Comparison of ENCODE assay signal across 21 mouse cellular contexts in genomic region chr15:86335781-86336180, GRCm38 (mm10).
DNase-seq lines count a peak whose midpoint lies in the region; ATAC-seq lines count a peak whose summit lies in the region.
"Had no signal": no experiment of that assay in that cellular context is flagged by ENCODE, and none has a peak within 500 bp of the region (broad histone marks: within the 10 kb centered on the region; RNA-seq: fewer than 3 reads in every experiment).

No protein-coding gene starts in this region.

- DNase-seq in kidney, adult 9 months = peak; percentile 13
- peak; percentile 10 for DNase-seq in 416B (ENCODE audit: low read depth)
- peak; percentile 19 to 50 for DNase-seq in kidney, postnatal 36 days
- DNase-seq in gastrocnemius, postnatal 10 days = no peak
- no peak for DNase-seq in ovary, adult 18-20 months (ENCODE audit: low spot score)
- DNase-seq: adrenal gland, adult 8-10 months; cerebellum, adult 11-12 months; cerebellum, postnatal 14 days; gastrocnemius, postnatal 14 days; lung, adult 18-20 months had no signal

- no peak for ATAC-seq in kidney, embryonic 14.5 days (ENCODE audit: low FRiP score, low TSS enrichment)
- no peak for ATAC-seq in midbrain, embryonic 13.5 days
- ATAC-seq in midbrain, embryonic 16.5 days = no peak
- ATAC-seq: activated CD4-positive, CD25-positive, alpha-beta regulatory T cell, adult 4 months; forebrain, embryonic 16.5 days; liver, embryonic 12.5 days had no signal

- H3K4me2 ChIP-seq in kidney, embryonic 14.5 days (replicated peaks; ENCODE audit: low read depth, low read length) = no peak overlapping the region
- H3K4me2 ChIP-seq in midbrain, embryonic 13.5 days (replicated peaks) = no peak overlapping the region
- no peak overlapping the region for H3K4me2 ChIP-seq in midbrain, embryonic 16.5 days (ENCODE audit: low read length)
- H3K4me2 ChIP-seq: heart, embryonic 13.5 days; limb, embryonic 13.5 days; liver, embryonic 12.5 days had no signal

- WGBS in kidney, embryonic 14.5 days = 63% methylated on average over 1 of the region's 1 CpGs
- 95% methylated on average over 1 of the region's 1 CpGs for WGBS in midbrain, embryonic 13.5 days
- 93% methylated on average over 1 of the region's 1 CpGs for WGBS in midbrain, embryonic 16.5 days

- H3K27me3 ChIP-seq in kidney, embryonic 14.5 days (ENCODE audit: control insufficient read depth, insufficient read depth, low read length) = no peaks in the 10 kb centered on the region
- H3K27me3 ChIP-seq in midbrain, embryonic 13.5 days = no peaks in the 10 kb centered on the region
- no peaks in the 10 kb centered on the region for H3K27me3 ChIP-seq in midbrain, embryonic 16.5 days (ENCODE audit: control insufficient read depth, insufficient read depth, low read depth, low read length)
- H3K27me3 ChIP-seq: liver, embryonic 12.5 days had no signal

- H3K36me3 ChIP-seq in kidney, embryonic 14.5 days (ENCODE audit: control insufficient read depth, insufficient read depth, low read length) = no peaks in the 10 kb centered on the region
- H3K36me3 ChIP-seq in midbrain, embryonic 13.5 days = no peaks in the 10 kb centered on the region
- no peaks in the 10 kb centered on the region for H3K36me3 ChIP-seq in midbrain, embryonic 16.5 days (ENCODE audit: control insufficient read depth, insufficient read depth, low read length)
- H3K36me3 ChIP-seq: forebrain, embryonic 10.5 days; heart, embryonic 13.5 days; limb, embryonic 13.5 days; liver, embryonic 12.5 days had no signal

- no peaks in the 10 kb centered on the region for H3K9me3 ChIP-seq in kidney, embryonic 14.5 days (ENCODE audit: control insufficient read depth, low read length)
- H3K9me3 ChIP-seq in midbrain, embryonic 13.5 days = no peaks in the 10 kb centered on the region
- H3K9me3 ChIP-seq in midbrain, embryonic 16.5 days (replicated peaks; ENCODE audit: control insufficient read depth, low read length, poor library complexity, severe bottlenecking) = no peaks in the 10 kb centered on the region
- H3K9me3 ChIP-seq: forebrain, embryonic 10.5 days; heart, embryonic 13.5 days; limb, embryonic 13.5 days; liver, embryonic 12.5 days had no signal

- no peak overlapping the region for H3K27ac ChIP-seq in kidney, embryonic 14.5 days (ENCODE audit: low read depth, low read length)
- H3K27ac ChIP-seq in midbrain, embryonic 13.5 days = peak overlapping the region; percentile 37; the same call in 1 of the 2 replicates
- H3K27ac ChIP-seq in midbrain, embryonic 16.5 days (ENCODE audit: low read length) = no peak overlapping the region
- H3K27ac ChIP-seq: forebrain, embryonic 10.5 days; heart, embryonic 13.5 days; kidney, postnatal 0 days; limb, embryonic 13.5 days; liver, embryonic 12.5 days; stomach, postnatal 0 days had no signal

- no peak overlapping the region for H3K4me3 ChIP-seq in kidney, embryonic 14.5 days (ENCODE audit: low read length)
- no peak overlapping the region for H3K4me3 ChIP-seq in midbrain, embryonic 13.5 days (replicated peaks)
- no peak overlapping the region for H3K4me3 ChIP-seq in midbrain, embryonic 16.5 days (ENCODE audit: low read depth, low read length)
- H3K4me3 ChIP-seq: forebrain, embryonic 10.5 days; heart, embryonic 13.5 days; limb, embryonic 13.5 days; liver, embryonic 12.5 days had no signal

- no peak overlapping the region for H3K9ac ChIP-seq in kidney, embryonic 14.5 days (ENCODE audit: low read depth, low read length)
- H3K9ac ChIP-seq in midbrain, embryonic 13.5 days (replicated peaks) = no peak overlapping the region
- no peak overlapping the region for H3K9ac ChIP-seq in midbrain, embryonic 16.5 days (ENCODE audit: low read depth, low read length)
- H3K9ac ChIP-seq: heart, embryonic 13.5 days; limb, embryonic 13.5 days; liver, embryonic 12.5 days had no signal

- H3K4me1 ChIP-seq in kidney, embryonic 14.5 days (ENCODE audit: control insufficient read depth, insufficient read depth, low read length) = peaks cover 13% of the 10 kb centered on the region; the same call in 1 of the 2 replicates
- peaks cover 43% of the 10 kb centered on the region for H3K4me1 ChIP-seq in midbrain, embryonic 13.5 days (replicated peaks)
- H3K4me1 ChIP-seq in midbrain, embryonic 16.5 days (ENCODE audit: control insufficient read depth, insufficient read depth, low read length) = peaks cover 17% of the 10 kb centered on the region
- H3K4me1 ChIP-seq: liver, embryonic 12.5 days had no signal

Comparison
In these comparisons a context has a peak if more than half of its experiments do, and no peak if none do; other contexts are left out.
1. DNase-seq: peak in kidney, adult 9 months (single experiment), 416B (single experiment) and kidney, postnatal 36 days (2 of 2); none in gastrocnemius, postnatal 10 days (single experiment) and ovary, adult 18-20 months (single experiment).